Mouse (Mus musculus) spleen, adult 2 months (tissue): ENCODE results near the gene Ubiad1. TPM values are rescaled to one million over a fixed set of nuclear protein-coding genes. Genes with fewer than 3 reads are reported as not detected.
A peak's percentile ranks its signal among the peaks of the same experiment; 100 is the strongest.

ENCODE experiments used
- DNase-seq, 2 experiments: peaks; one replicate each; pipeline versions ENCODE4 v3.0.0 to v3.0.0-alpha.2; 2012 to 2021; ENCODE audit warnings: low spot score in 2 of 2, low read depth in 1 of 2
- H3K27ac ChIP-seq: fragments of 200-500 bp; 2 replicates; pipeline ENCODE4 v1.5.1; 2012; ENCODE audit warnings: low read length, inconsistent platforms; ENCODE audit not compliant: insufficient read depth
- H3K27me3 ChIP-seq: fragments of 200-500 bp; 2 replicates; pipeline ENCODE4 v1.6.1; 2012; ENCODE audit warnings: mild to moderate bottlenecking, moderate library complexity, low read length, inconsistent platforms; ENCODE audit not compliant: control insufficient read depth, insufficient read depth
- H3K36me3 ChIP-seq: fragments of 200-500 bp; 2 replicates; pipeline ENCODE4 v1.6.1; 2012; ENCODE audit warnings: mild to moderate bottlenecking, low read length, inconsistent platforms; ENCODE audit not compliant: control insufficient read depth, insufficient read depth
- H3K4me1 ChIP-seq: fragments of 200-500 bp; 2 replicates; pipeline ENCODE4 v1.6.1; 2011; ENCODE audit warnings: inconsistent platforms; ENCODE audit not compliant: control insufficient read depth, insufficient read depth, insufficient read length
- H3K4me3 ChIP-seq: fragments of 200-500 bp; 2 replicates; pipeline ENCODE4 v1.5.1; 2011; ENCODE audit warnings: mild to moderate bottlenecking, inconsistent platforms; ENCODE audit not compliant: insufficient read depth, insufficient read length; ENCODE audit errors: extremely low read depth
- CTCF ChIP-seq: fragments of 200-500 bp; IDR thresholded peaks from 2 replicates; pipeline ENCODE4 v1.5.1; 2011; ENCODE audit warnings: mild to moderate bottlenecking, inconsistent platforms; ENCODE audit not compliant: insufficient read depth, insufficient read length, insufficient replicate concordance; ENCODE audit errors: extremely low read depth
- POLR2A ChIP-seq: fragments of 200-500 bp; IDR thresholded peaks from 2 replicates; pipeline ENCODE4 v1.6.1; 2011; ENCODE audit warnings: low read depth, low read length, inconsistent platforms
- WGBS: fragments of 180-500 bp; shearing (Covaris S2); methylation state at CpG from one replicate; pipeline ENCODE4 v1.1.7; 2018; 5-methylcytosine and 5-hydroxymethylcytosine counted together
- polyA plus RNA-seq: library from polyadenylated mRNA; depleted of rRNA; stranded (reverse); fragments of >200 nt; gene quantifications from 2 replicates; pipeline ENCODE4 v1.2.3, GENCODE M21; 2012; rRNA removed

The Ubiad1 gene
- polyA plus RNA-seq, result 11.3 and 13.2 TPM in 2 replicates

DNA sequence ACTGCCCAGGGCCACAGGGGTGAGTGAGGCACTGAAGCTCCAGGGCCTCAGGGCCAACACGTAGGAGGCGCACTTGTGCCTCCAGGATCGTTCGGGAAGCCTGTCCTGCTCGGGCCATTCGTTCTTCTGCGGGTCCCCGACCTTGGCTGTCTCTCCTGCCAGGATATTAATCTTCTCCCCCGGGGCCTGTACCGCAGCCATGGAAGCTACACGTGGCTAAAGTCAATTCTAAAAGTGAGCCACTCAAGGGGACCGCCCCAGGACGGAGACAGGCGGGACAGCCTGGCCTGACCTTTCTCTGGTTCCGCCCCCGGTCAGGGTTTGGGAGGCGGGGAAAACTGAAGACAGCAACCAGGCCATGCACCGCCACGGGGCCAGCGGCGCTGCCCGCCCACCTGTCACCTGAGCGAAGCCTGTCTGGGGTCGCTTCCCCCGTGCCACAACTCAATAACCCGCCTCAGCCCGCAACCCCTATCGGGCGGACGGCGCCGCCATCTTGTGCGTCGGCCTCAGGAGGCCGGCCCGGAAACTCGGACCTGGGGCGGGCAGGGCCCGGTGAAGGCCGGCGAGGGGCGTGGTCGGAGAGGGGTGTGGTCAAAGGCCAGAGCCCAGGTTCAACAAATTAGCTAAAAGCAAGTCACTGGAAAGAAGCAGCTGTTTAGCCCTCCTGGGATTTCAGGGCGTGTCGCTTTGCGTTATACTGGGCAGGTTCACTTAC is at the start of gene Ubiad1:
Gene Ubiad1 (minus strand): TSS at position 522 of the 718 bp plus-strand sequence.
- DNase-seq, result peak; percentile 81 to 83
- 2% methylated on average over 45 of the region's 46 CpGs for WGBS

DNA sequence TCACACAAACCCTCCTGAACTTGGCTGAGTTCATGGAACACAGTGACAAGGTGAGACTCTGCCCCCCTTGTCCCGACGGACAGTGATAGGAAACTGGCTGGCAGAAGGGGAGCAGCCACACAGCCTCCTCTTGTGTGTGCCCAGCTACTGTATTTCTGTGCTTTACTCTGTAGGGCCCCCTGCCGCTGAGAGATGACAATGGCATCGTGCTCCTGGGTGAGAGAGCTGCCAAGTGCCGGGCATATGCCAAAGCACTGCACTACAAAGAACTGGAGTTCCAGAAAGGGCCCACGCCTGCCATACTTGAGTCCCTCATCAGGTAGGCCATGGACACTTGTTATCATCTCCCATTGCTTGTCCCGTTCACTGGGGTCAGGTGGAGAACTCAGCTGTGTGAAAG is 46.9 kb upstream of the Ubiad1 start:
- no peak overlapping the region for H3K27ac ChIP-seq
- no peak overlapping the region for H3K4me3 ChIP-seq
- no peak for TF ChIP-seq POLR2A
- no peak for TF ChIP-seq CTCF
- no peaks in the 10 kb centered on the region for H3K27me3 ChIP-seq
- peaks cover 53% of the 10 kb centered on the region for H3K36me3 ChIP-seq
- 91% methylated on average over 7 of the region's 7 CpGs for WGBS
- H3K4me1 ChIP-seq, result no peaks in the 10 kb centered on the region
- no peak for DNase-seq

More for the DNA sequence above, at the start of gene Ubiad1:
- H3K27ac ChIP-seq, result peak within 1 kb of the TSS; percentile 84
- H3K27me3 ChIP-seq, result no peaks in the 10 kb centered on the region
- peaks cover 11% of the 10 kb centered on the region; the same call in 1 of the 2 replicates for H3K4me1 ChIP-seq
- no peak for TF ChIP-seq CTCF
- TF ChIP-seq POLR2A, result peak; percentile 62
- H3K4me3 ChIP-seq, result peak within 1 kb of the TSS; percentile 96
- H3K36me3 ChIP-seq, result no peaks in the 10 kb centered on the region

DNA sequence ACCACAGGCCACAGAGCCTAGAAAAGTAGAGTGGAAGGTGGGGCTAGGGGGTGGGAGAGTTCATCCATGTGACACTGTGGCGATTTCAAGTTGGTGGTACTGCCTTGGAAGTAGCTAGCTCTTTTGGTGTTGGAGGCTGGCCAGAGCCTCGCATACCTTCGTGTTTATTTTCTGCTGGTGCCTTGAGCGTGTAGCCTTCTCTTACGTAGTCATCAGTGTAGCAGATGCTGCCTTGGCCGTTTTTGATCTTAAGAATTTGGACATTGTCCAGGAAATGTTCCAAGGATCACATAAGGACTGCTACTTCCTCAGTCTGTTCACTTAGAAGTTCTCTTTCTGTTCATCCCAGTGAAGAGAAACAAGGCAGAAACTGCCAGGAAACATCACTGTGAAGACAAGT is 45.9 kb upstream of the Ubiad1 start:
- peaks cover 55% of the 10 kb centered on the region for H3K36me3 ChIP-seq
- WGBS, result 84% methylated on average over 6 of the region's 6 CpGs
- TF ChIP-seq POLR2A, result no peak
- no peak for TF ChIP-seq CTCF
- no peak overlapping the region for H3K27ac ChIP-seq
- no peaks in the 10 kb centered on the region for H3K27me3 ChIP-seq
- H3K4me1 ChIP-seq, result no peaks in the 10 kb centered on the region
- H3K4me3 ChIP-seq, result no peak overlapping the region
- no peak for DNase-seq

DNA sequence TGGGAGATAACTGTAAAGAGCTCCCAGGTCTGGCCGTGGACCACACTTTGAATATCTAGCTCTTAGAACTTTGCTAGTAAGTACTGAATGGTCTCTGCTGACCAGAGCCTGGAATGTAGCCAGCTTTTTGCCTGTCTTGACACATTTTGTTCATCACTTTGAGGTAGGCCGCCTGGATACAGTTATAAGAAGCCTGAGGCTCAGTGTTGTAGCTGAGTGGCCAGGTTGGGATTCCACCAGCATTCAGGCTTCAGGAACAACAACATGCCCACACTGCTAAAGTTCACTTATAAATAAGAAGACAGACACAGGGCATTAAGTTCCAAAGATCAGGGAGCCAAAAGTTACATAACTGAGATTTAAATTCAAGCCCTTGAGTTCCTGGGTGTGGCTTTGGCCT is 43.3 kb upstream of the Ubiad1 start:
- H3K27me3 ChIP-seq, result no peaks in the 10 kb centered on the region
- peaks cover 66% of the 10 kb centered on the region for H3K36me3 ChIP-seq
- 89% methylated on average over 2 of the region's 2 CpGs for WGBS
- no peaks in the 10 kb centered on the region for H3K4me1 ChIP-seq
- no peak for DNase-seq
- H3K27ac ChIP-seq, result no peak overlapping the region
- H3K4me3 ChIP-seq, result no peak overlapping the region
- TF ChIP-seq POLR2A, result no peak
- TF ChIP-seq CTCF, result no peak

DNA sequence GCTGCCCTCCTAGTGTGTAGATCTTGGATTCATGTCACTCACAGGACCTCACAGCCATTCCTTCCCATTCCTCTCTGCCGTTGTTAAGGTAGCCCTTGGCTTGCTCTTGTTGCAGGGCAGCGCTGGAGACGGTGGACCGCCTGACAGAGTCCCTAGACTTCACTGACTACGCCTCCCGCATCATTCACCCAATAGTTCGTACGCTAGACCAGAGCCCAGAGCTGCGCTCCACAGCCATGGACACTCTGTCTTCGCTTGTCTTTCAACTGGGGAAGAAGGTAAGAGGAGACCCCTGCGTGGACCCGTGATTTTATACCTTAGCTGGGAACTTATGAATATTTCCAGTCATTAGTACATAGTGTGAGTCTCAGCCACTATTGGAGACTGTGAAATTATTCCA is 39.9 kb upstream of the Ubiad1 start:
- WGBS, result 96% methylated on average over 12 of the region's 12 CpGs
- no peak overlapping the region for H3K27ac ChIP-seq
- no peaks in the 10 kb centered on the region for H3K4me1 ChIP-seq
- no peak for DNase-seq
- no peak overlapping the region for H3K4me3 ChIP-seq
- TF ChIP-seq POLR2A, result no peak
- TF ChIP-seq CTCF, result no peak
- peaks cover 59% of the 10 kb centered on the region for H3K36me3 ChIP-seq
- H3K27me3 ChIP-seq, result no peaks in the 10 kb centered on the region

DNA sequence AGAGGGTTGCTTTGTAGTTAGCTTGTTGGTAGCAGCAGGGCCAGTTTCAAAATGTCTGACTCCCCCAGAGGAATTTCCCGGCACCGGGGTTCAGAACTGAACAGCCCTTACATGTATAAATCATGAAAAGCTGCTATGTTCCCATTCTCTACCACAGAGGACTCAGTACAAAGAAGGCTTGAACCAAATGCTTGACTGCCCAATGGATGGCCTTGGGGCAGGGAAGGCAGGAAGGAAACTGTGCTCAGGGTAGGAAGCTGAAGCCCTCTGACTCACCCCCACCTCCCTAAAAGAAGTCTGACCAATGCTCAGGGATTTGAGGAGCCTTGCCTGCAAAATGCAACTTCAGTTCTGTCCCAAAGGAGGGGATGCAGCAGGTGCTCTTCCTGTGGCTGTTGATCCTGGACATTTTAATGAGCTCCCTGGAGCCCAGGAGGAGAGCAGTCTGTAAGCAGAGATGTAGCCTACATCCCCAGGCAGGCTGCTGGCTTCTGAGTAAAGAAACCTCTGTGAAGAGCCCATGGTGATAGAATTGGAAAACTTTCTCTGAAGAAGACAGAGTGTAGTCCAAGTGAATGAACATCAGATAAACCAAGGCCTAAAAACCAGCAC is 37.1 kb upstream of the Ubiad1 start:
- DNase-seq, result no peak
- no peak for TF ChIP-seq POLR2A
- no peaks in the 10 kb centered on the region for H3K4me1 ChIP-seq
- WGBS, result 86% methylated on average over 2 of the region's 2 CpGs
- H3K4me3 ChIP-seq, result no peak overlapping the region
- peaks cover 42% of the 10 kb centered on the region for H3K36me3 ChIP-seq
- H3K27ac ChIP-seq, result no peak overlapping the region
- no peaks in the 10 kb centered on the region for H3K27me3 ChIP-seq

DNA sequence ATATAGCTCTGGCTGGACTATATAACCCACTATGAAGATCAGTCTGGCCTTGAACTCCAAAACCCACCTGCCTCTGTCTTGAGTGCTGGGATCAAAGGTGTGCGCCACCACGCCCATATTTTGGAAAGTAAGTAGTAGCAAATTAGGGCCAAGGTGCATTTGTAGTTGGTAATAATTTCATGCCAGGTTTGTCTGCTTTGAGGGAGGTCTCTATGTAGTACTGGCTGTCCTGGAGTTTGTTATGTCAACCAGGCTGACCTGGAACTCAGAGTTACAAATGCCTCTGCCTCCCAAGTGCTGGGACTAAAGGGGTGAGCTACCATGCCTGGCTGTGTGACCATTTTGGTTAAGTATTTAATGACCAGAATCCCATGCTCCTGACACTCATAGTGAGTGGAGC is 35.7 kb upstream of the Ubiad1 start:
- no peaks in the 10 kb centered on the region for H3K4me1 ChIP-seq
- TF ChIP-seq CTCF, result no peak
- no peak for TF ChIP-seq POLR2A
- no peaks in the 10 kb centered on the region for H3K27me3 ChIP-seq
- no peak for DNase-seq
- peaks cover 35% of the 10 kb centered on the region for H3K36me3 ChIP-seq
- H3K4me3 ChIP-seq, result no peak overlapping the region
- no peak overlapping the region for H3K27ac ChIP-seq
- 97% methylated on average over 2 of the region's 2 CpGs for WGBS
